Mouse (Mus musculus) adrenal gland (tissue): Measurements from ENCODE around the gene Lrig3.

Experiments
- intact Hi-C: fragments of 180-260 bp; cut with DNase I; formaldehyde crosslinking; loops from one replicate; pipeline ENCODE4 v1.15.1; 2025

Lrig3 gene

DNA sequence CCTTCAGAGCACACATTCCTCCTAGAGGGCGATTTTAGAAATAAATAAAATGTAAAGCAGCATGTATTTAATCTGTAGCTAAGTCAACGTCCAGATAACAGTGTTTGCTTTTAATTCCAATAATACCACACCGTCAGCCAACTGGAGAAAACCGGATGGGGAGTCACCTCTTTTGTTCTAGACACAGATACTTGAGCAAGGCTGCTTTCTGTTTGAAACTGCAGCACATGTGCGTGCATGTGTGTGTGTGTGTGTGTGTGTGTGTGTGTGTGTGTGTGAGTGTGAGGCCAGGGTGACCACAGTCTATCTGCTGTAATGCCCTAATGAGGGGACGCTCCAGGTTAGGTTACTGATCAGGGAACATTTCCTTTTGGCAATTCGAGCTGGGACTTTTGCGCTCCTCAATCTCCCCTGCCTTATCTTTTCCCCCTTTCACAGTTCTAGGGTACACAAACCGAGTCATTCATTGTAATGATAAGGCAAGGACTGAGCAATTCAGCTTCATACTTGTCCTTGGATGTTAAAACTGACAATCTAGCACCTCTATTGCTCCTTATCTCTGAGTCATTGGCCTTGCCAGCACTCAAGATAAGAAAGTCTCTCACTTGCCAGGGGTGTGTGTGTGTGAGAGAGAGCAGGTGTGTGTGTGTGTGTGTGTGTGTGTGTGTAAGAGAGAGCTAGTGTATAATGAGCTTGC is 4.4 kb upstream of the Lrig3 start:
- intact Hi-C loops = no loop called here

DNA sequence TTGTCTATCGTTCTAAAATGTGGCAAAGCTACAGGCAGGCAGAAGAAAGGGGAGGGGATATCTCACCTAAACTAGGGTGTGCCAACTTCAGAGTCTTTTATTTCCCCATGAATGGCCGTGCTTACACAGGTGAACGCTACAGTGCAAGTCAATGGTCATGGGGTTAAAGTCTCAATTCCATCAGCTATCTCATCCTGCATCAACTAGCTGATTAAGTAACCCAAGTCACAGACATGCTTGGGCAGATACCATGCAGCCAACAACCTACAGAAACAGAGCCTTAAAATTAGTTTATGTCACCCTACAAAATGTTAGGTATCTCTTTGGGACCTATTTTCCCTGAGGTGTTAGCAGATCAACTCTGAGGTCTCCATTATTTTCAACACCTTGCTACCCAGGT is 1.3 kb upstream of the Lrig3 start:
- intact Hi-C loops = no loop called here

DNA sequence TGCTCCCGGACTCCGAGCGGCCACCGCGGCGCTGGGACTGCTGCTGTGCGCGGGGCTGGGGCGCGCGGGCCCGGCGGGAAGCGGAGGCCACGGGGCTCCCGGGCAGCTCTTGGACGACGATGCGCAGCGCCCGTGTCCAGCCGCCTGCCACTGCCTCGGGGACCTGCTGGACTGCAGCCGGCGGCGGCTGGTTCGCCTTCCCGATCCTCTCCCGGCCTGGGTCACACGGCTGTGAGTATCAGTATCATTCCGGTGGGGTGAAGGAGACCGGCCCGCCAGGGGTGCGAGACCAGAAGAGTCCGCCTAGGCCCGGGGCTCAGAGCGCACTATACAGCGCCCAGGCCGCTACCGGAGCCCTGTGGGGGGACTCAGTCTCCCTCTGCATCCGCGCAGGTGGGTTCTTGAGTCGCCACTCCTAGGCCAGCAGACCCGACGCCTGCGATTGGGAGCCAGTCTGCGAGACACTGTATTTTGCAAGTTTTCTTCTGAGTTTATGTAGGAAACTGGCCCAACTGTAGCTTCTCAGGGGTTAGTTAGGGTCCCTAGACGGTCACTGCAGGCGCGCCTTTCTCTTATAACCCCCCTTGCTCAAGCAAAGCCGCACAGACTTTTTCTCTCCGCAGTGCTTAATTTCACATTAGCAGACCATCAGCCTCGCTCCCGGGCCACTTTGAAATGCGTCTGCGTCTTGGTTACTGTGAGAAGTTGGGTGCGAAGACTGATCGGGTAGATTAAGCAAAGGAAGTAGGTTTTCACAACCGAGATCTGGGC is 698 bp downstream of the Lrig3 start:
- intact Hi-C loops = no loop called here

DNA sequence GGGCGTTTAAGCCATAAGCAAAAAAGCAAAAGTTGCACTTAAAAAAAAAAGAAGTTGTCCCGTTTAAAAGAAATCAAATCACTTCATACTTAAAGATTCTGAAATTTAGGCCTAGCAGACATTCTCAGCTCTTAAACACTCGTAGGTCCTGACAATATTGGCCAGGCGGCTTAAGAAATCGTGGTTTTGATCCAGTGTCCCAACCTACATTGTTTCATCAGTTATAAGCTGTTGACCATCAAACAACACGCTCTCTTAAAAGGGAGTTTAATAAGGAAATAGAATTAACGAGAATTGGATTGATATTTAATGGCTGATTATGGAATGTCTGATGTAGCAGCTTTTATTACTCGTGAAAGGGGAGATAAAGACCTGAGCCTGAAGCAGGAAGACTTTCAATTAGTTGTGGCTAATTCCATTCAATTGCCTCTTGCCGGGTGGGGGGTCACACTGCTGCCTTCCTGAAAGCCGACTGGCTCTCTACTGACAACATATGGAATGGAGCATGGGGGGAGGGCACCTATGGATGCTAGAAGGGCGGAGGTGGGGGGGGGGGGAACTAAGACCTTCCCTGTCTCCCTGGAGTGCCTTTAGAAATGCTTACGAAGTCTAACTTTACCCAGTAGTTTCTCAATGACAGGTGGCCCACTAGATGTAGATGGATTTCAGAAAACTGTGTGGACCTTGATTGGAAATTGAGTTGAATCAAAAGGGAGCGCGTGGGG is 1.6 kb downstream of the Lrig3 start:
- intact Hi-C loops = no loop called here

DNA sequence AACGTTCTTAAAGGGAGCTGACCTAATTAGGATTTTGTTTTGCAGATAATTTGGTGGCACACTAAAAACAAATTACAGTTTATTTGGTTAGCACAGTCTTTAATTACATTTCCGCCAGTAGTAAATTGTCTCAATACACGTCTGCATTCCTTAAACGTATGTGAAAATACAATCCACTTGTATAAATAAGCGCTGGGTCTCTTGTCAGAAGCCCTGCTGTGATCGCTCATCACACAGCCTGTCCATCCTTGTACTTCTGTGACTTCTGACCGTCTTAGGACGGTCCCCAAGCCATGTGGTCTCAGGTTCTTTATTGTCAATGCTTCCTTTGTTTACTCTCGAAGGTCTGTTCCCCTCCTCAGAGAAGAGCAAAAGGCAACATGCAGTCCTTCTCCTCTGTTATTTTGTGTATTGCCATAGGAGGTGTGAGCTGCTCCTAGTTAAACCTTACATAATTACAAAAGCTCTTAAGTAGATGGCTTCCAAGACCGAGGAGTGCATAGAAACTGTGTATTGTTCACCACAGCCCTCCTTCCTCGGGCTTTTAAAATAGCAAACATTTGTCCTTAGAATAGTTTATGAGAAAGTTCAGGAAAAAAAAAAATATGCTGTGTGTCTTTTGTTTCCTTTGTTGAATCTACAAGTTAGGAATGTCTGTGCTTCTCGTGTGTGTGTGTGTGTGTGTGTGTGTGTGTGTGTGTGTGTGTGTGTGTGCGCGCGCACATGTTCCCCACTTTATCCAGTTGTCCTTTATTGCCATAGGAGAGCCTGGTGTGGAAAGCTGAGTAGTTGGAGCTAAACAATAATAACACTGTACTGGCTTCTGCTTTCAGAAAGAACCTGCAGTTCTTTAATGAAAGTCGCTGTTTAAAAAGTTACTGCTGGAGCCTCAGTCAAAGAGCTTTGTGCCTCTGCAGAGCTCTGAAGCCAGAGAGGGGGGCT is 2.5 kb downstream of the Lrig3 start:
- intact Hi-C loops = no loop called here

DNA sequence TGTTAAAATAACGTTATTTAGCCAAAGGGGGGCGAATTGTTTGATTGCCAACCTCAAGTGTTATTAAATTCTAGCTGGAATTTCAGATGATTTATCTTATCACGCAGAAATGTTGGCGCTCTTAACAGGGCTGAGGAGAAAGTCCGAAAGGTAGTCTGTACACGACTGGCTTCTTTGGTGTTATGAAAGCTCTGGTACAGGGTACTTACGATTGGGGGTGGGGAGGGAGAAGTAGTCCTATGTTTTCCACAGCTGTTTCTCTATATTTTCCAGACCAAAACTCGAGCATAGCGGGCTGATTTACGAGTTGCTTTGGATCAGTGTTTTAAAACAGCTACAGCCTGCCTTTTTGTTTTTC is 3.1 kb downstream of the Lrig3 start:
- intact Hi-C loops = no loop called here

DNA sequence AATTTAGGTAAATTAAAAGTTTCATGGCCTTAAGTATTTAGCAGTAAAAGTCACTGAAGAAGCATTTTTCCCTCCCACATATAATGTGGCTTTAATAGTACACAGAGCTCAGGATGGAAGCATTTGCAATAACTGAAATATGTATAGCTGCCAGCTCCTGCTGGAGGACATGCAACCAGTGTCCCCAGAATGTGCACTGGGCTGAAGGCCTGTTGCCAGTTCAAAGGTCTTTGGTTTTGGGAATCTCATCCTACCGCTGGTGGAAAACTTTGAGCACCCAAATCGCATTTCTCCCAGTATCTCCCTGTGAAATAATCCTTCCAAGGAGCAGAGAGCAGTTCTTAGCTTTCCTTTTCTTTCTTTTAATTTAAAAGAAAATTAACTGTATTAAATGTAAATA is 4.1 kb downstream of the Lrig3 start:
- intact Hi-C loops = no loop called here

DNA sequence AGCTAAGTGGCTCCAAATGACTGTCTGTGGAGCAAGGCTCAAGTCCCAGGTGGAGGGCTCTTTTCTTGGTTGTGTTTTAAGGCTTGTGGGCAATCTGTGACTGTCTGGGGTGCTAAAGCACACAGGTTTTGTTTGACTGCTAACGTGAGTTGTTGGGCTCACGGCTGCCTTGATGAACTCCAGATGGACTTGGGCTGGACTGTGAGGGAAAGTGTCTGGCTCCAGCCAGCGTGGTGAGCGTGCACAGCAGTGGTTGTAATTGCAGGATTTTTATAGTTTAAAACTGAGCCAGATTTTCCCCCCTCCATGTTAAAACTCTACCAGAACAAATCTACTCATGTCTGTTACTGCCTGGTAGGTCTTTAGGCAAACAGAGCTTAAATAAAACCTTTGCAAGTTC is 4.5 kb downstream of the Lrig3 start:
- intact Hi-C loops = no loop called here

DNA sequence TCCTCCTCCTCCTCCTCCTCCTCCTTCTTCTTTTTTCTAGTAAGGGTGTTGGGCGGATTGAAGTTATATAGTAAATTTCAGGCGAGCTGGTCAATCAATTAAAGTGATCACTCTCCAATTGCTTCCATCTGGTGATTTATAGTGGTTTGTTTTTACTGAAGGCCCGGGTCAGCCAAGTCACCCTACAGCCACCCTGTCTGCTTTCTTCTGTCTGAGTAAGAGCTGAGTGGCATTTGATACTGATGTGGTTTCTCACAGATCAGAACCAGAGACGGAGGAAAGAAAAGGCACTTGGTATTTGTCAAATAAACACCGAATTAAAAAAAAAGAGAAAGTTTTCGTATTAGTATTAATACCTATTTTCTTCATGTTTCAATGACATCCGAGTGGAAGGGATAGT is 7.8 kb downstream of the Lrig3 start:
- intact Hi-C loops = no loop called here

DNA sequence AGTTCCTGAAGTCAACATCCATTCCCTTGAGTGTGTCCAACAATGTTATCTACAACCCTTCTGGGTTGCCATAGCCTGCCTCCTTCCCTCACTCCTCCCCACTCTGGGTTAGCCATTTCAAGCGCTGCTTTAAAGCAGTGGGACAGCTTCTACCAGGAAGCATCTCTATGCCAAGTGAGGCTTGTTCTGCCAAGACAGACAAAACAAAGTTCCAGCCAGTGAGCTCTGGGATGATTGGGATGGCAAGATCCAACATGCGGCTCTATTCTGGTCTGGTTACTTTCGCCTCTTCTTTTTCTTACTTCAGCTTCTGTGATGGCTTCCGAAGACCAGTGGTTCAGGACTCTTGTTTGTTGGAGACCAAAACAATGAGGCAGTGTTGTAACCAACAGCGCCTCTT is 16.0 kb downstream of the Lrig3 start:
- intact Hi-C loops = no loop called here

DNA sequence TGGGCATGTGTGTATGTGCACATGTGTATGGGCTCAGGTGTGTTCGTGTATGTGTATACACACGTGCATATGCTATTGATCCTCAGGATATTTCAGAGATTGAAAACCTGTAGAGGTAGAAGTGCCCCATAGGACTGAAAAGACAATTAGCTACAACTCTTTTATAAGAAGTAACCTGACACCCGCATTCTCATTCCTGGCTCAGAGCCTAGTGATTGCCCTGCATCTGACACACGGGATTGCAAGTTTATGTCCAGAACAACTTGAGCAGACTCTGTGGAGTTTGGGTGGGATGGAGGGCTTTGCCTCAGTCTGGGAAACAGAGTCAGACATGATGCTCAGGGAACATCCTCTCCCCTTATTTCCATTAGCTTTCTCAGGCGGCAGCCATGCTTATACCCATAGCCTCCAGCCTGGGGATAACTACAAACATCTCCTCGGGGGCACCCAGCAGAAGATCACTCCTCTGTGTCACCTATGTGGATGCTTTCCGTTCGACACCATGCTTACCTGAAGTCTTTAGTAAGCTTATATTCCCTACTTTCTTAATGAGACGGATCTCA is 18.6 kb downstream of the Lrig3 start:
- intact Hi-C loops = no loop called here

DNA sequence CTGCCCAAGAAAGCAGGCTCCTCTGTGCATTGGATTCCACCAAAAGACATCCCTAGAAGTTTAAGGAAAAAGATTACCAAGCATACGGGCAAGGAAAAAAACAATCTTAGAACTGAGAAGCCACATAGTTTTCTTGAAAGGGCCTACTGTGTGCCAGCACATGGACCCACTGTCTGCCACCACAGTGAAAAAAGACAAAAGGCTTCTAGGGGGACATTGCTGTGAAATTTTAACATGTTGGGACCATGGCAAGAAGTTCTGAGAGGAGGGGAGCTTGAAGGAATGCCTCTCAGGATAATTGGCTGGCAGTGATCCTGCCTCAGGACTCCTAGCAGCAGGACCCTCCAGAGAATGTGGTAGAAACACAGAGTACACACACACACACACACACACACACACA is 19.8 kb downstream of the Lrig3 start:
- intact Hi-C loops = no loop called here

DNA sequence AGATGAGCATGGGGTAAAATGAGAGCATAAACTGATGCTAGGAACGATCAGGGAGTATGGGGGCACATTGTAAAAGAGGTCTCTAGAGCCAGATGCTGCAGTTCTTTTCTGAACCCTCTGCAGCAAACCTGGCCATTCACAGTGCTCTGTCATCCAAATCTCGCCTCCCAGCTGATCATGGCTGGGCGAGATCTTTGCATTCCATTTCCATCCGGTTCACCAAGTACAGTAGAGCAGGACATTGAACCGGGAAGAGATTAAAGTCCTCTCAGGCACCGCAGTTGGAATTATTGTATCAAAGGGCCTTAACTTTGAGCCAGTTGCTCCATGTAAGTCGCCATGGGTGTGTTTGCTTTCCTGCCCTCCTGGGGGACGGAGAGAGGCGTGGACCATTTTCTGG is 20.5 kb downstream of the Lrig3 start:
- intact Hi-C loops = no loop called here

DNA sequence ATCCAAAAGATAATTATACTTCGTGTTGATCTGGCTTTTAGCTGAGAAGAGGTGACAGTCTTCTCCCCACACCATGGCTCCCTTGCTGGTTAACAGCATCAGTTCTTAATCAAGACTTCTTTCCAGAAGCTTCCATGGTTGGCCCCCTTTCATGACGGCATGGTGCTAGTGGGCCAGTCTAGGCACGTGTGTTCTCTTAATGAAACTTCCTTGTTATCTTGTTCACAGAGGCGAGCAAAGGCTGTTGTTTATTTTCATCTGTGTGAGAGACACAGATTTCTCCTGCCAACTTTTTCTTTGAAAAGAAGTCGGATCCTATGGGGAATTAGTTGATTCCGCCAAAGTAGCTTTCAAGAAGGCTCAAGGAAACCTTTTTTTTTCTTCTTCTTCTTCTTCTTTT is 21.3 kb downstream of the Lrig3 start:
- intact Hi-C loops = no loop called here

DNA sequence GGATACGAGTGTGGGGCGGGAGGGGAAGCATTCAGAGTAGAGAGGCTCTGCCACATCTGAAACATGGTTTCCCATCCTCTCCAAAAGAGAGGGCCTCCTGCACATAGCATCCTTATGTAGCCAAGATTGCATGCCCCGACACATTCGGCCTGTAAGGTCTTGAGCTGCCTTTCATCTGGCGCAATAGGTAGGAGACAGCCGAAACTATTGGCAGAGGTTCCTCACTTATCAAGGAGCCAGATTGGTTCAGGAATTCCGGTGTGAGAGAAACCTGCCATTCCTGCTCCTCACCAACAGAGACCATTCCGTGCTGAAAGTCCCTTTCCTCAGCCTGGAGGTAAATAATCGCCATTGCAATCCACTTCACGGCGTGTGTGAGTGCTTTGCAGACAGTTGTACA is 22.1 kb downstream of the Lrig3 start:
- intact Hi-C loops = no loop called here

DNA sequence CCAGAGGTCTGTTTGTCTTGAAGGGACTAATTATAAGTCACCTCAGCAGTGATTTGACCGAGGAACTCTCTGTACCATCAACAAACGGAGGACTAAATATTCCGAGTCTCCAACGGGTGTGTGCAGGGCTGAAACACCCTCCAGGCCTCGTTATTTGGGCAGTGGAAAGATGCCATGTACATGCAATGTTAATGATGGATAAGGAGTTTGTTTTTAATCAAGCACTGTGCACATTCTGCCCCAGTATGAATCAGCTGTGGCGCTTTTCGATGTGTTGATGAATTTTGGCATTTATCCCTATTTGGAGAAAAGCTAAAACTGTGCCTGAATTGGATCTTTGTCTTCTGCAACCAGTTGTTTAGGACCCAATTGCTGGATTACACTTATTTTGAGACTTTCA is 23.9 kb downstream of the Lrig3 start:
- intact Hi-C loops = no loop called here

DNA sequence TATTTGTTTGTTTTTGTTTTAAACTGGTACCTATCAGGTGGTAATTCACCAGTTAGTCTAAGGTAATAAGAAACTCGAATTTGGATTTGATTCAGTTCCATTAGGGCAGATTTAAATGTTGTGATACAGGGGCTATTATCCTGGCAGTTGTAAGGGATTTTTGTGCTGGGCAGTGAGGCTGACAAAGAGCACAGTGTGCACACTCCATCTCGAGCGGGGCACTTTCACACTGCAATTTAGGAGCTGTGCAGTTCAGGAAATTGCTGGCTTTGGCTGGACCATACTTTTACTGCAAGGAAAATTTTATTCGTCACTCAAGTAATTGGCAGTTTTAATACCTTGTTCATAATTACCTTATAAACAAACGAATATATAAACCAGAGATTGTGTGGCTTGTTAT is 24.4 kb downstream of the Lrig3 start:
- intact Hi-C loops = no loop called here

DNA sequence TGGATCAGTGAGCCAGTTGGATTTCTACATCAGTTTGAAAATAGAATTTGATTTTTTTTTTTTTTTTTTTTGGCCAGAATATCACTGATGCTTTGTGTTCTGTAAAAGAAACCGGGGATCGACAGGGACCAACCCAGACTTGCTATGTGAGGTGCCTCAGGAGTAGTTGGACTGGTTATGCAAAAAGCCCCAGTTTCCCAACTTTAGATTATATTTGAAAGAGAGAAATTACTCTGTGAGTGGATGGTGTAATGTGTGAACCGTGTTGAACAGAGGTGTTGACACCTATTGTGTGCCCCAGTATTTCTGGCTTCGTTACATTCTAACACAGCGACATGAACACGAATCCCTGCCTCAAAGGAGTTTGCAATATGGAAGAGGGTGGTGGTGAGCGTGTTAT is 25.9 kb downstream of the Lrig3 start:
- intact Hi-C loops = no loop called here

DNA sequence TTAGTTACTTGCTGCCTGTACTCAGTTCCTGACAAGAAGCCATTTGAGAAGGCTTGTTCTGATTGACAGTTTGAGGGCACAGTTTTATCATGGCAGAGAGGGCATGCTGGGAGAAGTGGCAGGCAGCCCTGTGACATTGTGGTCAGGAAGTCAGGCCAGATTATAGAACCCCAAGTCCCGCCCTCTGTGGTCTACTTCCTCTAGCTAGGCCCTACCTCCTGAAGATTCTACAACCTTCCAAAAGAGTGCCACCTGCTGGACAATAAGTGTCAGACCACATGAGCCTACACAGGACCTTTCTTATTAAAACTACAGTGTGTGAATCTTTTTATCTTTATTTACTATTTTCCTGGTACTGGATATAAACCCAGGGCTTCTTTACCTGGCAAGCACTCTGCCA is 28.9 kb downstream of the Lrig3 start:
- intact Hi-C loops = loop anchor here (2.0 kb wide), 1 partner anchor 270 kb away; no protein-coding TSS in a partner anchor

DNA sequence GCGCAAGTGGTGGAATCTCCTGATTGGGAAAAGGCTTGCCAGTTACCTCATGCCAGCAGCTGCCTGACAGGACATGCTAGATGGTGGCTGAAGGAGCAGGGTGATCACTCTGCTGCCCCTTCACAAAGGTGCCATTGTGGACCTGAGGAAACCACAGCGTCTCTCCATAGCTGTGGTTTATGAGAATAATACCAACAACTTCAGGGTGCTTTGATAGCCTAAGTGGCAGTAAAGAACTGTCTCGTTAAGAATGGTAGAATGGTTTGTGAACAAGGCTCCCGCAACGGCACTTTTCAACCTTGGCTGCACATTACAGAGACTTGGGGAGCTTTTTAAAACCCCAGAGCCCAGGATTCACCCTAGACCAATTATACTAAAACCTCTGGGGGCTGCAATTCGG is 29.7 kb downstream of the Lrig3 start:
- intact Hi-C loops = loop anchor here (2.0 kb wide), 1 partner anchor 271 kb away; no protein-coding TSS in a partner anchor

DNA sequence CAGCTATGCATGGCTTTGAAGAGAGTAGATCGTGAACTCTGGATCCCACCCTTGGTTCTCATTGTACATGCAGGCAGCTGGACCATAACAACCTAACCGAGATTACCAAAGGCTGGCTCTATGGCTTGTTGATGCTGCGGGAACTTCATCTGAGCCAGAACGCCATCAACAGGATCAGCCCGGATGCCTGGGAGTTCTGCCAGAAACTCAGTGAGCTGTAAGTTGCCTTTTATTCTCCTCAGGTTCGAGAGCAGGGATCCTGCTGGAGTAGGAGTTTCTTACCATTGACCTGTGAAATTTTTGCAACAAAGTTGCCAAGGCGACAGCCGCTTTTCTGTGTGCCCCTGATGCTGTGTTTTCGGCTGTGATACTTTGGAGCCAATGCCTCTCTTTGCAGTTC is 31.0 kb downstream of the Lrig3 start:
- intact Hi-C loops = no loop called here
